Mouse (Mus musculus) ES-Bruce4 (cell line): ENCODE measurements at regions not wholly inside any gene's neighbourhood (a gene's known extent, or its start where the extent isn't known, plus 50 kb on each side); places are given as distances from the start of the nearest gene placed in this dataset.

Experiments
- H3K27ac ChIP-seq: 2 replicates; pipeline ENCODE4 v1.5.1; 2012; ENCODE audit warnings: low read length, inconsistent platforms; ENCODE audit not compliant: insufficient read depth
- H3K27me3 ChIP-seq: 2 replicates; pipeline ENCODE4 v1.6.1; 2012; ENCODE audit warnings: mild to moderate bottlenecking, low read length, inconsistent platforms; ENCODE audit not compliant: control insufficient read depth, poor library complexity, insufficient read depth, severe bottlenecking
- H3K36me3 ChIP-seq: 2 replicates; pipeline ENCODE4 v1.6.1; 2012; ENCODE audit warnings: inconsistent platforms, mild to moderate bottlenecking, low read length, moderate library complexity; ENCODE audit not compliant: control insufficient read depth, poor library complexity, insufficient read depth, severe bottlenecking
- H3K4me1 ChIP-seq: one replicate; pipeline ENCODE4 v1.8.1; 2011; ENCODE audit warnings: low read length; ENCODE audit not compliant: control insufficient read depth, insufficient read depth
- H3K4me3 ChIP-seq: 2 replicates; pipeline ENCODE4 v1.5.1; 2011; ENCODE audit warnings: low read depth, mild to moderate bottlenecking, low read length
- H3K9ac ChIP-seq: 2 replicates; pipeline ENCODE4 v1.6.1; 2012; ENCODE audit warnings: low read depth, mild to moderate bottlenecking, inconsistent platforms; ENCODE audit not compliant: poor library complexity, severe bottlenecking
- H3K9me3 ChIP-seq: replicated peaks from 2 replicates; pipeline ENCODE4 v1.6.1; 2012; ENCODE audit warnings: mild to moderate bottlenecking, low read length, inconsistent platforms; ENCODE audit not compliant: control insufficient read depth, poor library complexity, insufficient read depth, severe bottlenecking
- CTCF ChIP-seq: IDR thresholded peaks from one replicate; pipeline ENCODE4 v1.8.1; 2011; ENCODE audit warnings: low read depth, low read length
- EP300 ChIP-seq: IDR thresholded peaks from 2 replicates; pipeline ENCODE4 v1.6.1; 2011; ENCODE audit warnings: low read depth, low read length; ENCODE audit not compliant: insufficient read depth
- POLR2A ChIP-seq: IDR thresholded peaks from one replicate; pipeline ENCODE4 v1.8.1; 2011; ENCODE audit warnings: low read length; ENCODE audit not compliant: insufficient read depth

- H3K9ac ChIP-seq = no peak overlapping the region
- H3K4me1 ChIP-seq = no peaks in the 10 kb centered on the region
- no peaks in the 10 kb centered on the region for H3K9me3 ChIP-seq
- no peaks in the 10 kb centered on the region for H3K36me3 ChIP-seq
- H3K4me3 ChIP-seq = no peak overlapping the region
- H3K27me3 ChIP-seq = no peaks in the 10 kb centered on the region
- TF ChIP-seq EP300 (no peak), CTCF (no peak)
- H3K27ac ChIP-seq = no peak overlapping the region
These were observed 169.0 kb upstream of the Bank1 start for GRCm38 (mm10) chr3:136494831-136495230.

GRCm38 (mm10) chr3:136491683-136492082, 165.8 kb upstream of the Bank1 start:
- Histone ChIP-seq H3K4me1 (no peaks in the 10 kb centered on the region), H3K4me3 (no peak overlapping the region), H3K27me3 (no peaks in the 10 kb centered on the region), H3K9me3 (no peaks in the 10 kb centered on the region), H3K27ac (no peak overlapping the region), H3K36me3 (no peaks in the 10 kb centered on the region), H3K9ac (no peak overlapping the region)
- TF ChIP-seq POLR2A = no peak
- no peak for TF ChIP-seq EP300
- no peak for TF ChIP-seq CTCF

- TF ChIP-seq POLR2A = no peak
- TF ChIP-seq CTCF = no peak
- no peak for TF ChIP-seq EP300
- H3K4me1 ChIP-seq = no peaks in the 10 kb centered on the region
- no peak overlapping the region for H3K4me3 ChIP-seq
- no peak overlapping the region for H3K27ac ChIP-seq
- no peaks in the 10 kb centered on the region for H3K27me3 ChIP-seq
- no peaks in the 10 kb centered on the region for H3K36me3 ChIP-seq
- H3K9ac ChIP-seq = no peak overlapping the region
- H3K9me3 ChIP-seq = no peaks in the 10 kb centered on the region
These were observed 145.8 kb upstream of the Bank1 start for GRCm38 (mm10) chr3:136471693-136472092.

GRCm38 (mm10) chr3:136462747-136463146, 136.9 kb upstream of the Bank1 start:
- Histone ChIP-seq H3K27ac (no peak overlapping the region), H3K9ac (no peak overlapping the region), H3K4me1 (no peaks in the 10 kb centered on the region), H3K27me3 (no peaks in the 10 kb centered on the region), H3K9me3 (no peaks in the 10 kb centered on the region; the same call in 1 of the 2 replicates), H3K36me3 (no peaks in the 10 kb centered on the region), H3K4me3 (no peak overlapping the region)
- no peak for TF ChIP-seq CTCF
- TF ChIP-seq POLR2A = no peak
- TF ChIP-seq EP300 = no peak

- no peak overlapping the region for H3K4me3 ChIP-seq
- no peaks in the 10 kb centered on the region for H3K27me3 ChIP-seq
- H3K36me3 ChIP-seq = no peaks in the 10 kb centered on the region
- no peak for TF ChIP-seq EP300
- no peaks in the 10 kb centered on the region for H3K9me3 ChIP-seq
- H3K9ac ChIP-seq = no peak overlapping the region
- H3K27ac ChIP-seq = no peak overlapping the region
- no peaks in the 10 kb centered on the region for H3K4me1 ChIP-seq
These were observed 130.7 kb upstream of the Bank1 start for GRCm38 (mm10) chr3:136456471-136457117.

- no peak for TF ChIP-seq EP300
- TF ChIP-seq POLR2A = no peak
- TF ChIP-seq CTCF = no peak
- Histone ChIP-seq H3K4me1 (no peaks in the 10 kb centered on the region), H3K9ac (no peak overlapping the region), H3K9me3 (no peaks in the 10 kb centered on the region), H3K36me3 (no peaks in the 10 kb centered on the region), H3K4me3 (no peak overlapping the region), H3K27me3 (no peaks in the 10 kb centered on the region), H3K27ac (no peak overlapping the region)
These were observed 130.0 kb upstream of the Bank1 start for GRCm38 (mm10) chr3:136455651-136456470.
